Mouse (Mus musculus) thymus, postnatal 10 days (tissue): ENCODE results near the gene Olfr1303.

Experiments used
- DNase-seq, 2 experiments: peaks; one replicate each; pipeline ENCODE4 v3.0.0; 2021; ENCODE audit warnings: low spot score in 2 of 2

Gene Olfr1303

DNA sequence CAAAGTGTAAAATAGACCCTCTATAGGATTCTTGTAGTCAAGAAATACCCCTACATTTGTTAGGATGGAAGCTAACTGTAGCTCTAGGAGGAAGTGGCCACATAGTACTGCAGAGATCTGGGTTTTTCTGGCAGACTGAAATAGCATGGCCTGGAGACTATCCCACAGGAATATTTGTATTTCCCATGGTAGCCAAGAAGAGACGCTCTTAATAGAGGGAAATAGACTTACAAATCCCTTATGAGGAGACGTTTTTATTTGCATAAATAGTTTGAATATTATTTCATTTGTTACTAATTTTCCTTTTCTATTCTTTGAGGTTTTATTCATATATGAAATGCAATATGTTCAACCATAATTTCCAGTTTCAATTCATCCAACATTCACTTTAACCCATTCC is at the start of gene Olfr1303:
Gene Olfr1303, minus strand, starts transcription at position 101 of the 400 bp plus-strand sequence.
- DNase-seq, result no peak

DNA sequence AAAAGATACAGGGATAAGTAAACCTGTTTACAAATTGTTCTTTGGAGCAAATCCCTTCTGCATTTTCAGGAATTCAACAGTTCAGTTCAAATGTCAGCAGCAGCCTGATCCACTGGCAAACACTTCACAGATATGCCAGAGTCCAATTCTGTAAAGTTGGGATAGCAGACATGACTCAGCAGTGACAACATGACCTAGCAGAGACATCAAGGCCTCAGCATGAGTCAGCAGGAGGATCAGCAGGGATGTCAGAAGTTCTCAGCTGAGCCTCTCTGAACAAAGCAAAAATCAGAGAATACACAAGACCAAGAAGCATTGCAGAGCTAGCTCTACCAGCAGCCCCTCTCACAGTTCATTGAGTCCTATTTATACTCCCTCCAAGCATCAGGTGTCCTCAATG is 7.2 kb downstream of the Olfr1303 start:
- DNase-seq, result no peak

DNA sequence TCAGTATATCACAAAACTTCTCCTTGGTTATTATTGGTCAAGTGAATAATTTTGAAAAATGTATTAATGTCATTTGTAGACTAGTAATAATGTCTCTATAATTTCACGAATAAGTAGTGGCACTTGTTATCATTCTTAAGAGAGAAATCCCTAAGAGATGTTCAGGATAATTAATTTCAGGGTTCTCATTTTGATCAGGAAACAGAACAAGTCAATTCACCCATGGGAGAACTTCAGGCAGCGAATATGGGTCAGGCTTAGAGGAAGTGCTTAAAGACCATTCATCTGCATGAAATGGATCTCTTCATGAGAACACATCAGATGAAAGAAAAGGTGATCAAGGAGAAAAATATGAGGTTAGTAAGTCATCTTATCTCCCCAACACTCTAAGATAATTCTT is 43.0 kb downstream of the Olfr1303 start, which contains the start of gene Olfr1302:
Gene Olfr1302, plus strand, starts transcription at position 301 of the 400 bp plus-strand sequence.
- DNase-seq, result no peak
